Mouse (Mus musculus) heart, embryonic 14.5 days (tissue): Measurements from ENCODE around the gene Sec24a. TPM values are rescaled to one million over a fixed set of nuclear protein-coding genes. Genes with fewer than 3 reads are reported as not detected.

Source experiments
- ATAC-seq: fragments of 200-750 bp; cut with Nextera tagmentation; 2 replicates; pipeline ENCODE4 v1.8.0; 2017; ENCODE audit warnings: low read depth, moderate TSS enrichment; ENCODE audit not compliant: insufficient number of reproducible peaks, insufficient read depth, low FRiP score
- H3K27ac ChIP-seq, 2 experiments: fragments of 200-500 bp in 1 of 2; fragments of 300-500 bp in 1 of 2; sonication (generic) in 1 of 2; replicated peaks in 1 of 2; 2 replicates each; pipeline ENCODE4 v1.5.1; 2012 to 2014; ENCODE audit warnings: low read depth in 2 of 2, low read length in 2 of 2, control low read depth in 1 of 2, mild to moderate bottlenecking in 1 of 2, mixed read lengths in 1 of 2; ENCODE audit not compliant: control insufficient read depth in 1 of 2, insufficient read depth in 1 of 2
- H3K27me3 ChIP-seq: fragments of 300-500 bp; sonication (generic); 2 replicates; pipeline ENCODE4 v1.6.1; 2014; ENCODE audit warnings: mild to moderate bottlenecking, low read length, control low read depth; ENCODE audit not compliant: control insufficient read depth, insufficient read depth
- H3K36me3 ChIP-seq: fragments of 300-500 bp; sonication (generic); 2 replicates; pipeline ENCODE4 v1.6.1; 2014; ENCODE audit warnings: mild to moderate bottlenecking, control low read depth, low read length, mixed read lengths; ENCODE audit not compliant: control insufficient read depth, insufficient read depth
- H3K4me1 ChIP-seq, 2 experiments: fragments of 200-500 bp in 1 of 2; fragments of 300-500 bp in 1 of 2; sonication (generic) in 1 of 2; 2 replicates each; pipeline ENCODE4 v1.6.1; 2012 to 2014; ENCODE audit warnings: low read length in 2 of 2, control low read depth in 1 of 2, mixed read lengths in 1 of 2; ENCODE audit not compliant: control insufficient read depth in 2 of 2, insufficient read depth in 2 of 2
- H3K4me2 ChIP-seq: fragments of 300-500 bp; sonication (generic); 2 replicates; pipeline ENCODE4 v1.6.1; 2014; ENCODE audit warnings: mild to moderate bottlenecking, low read length
- H3K4me3 ChIP-seq, 2 experiments: fragments of 200-500 bp in 1 of 2; fragments of 300-500 bp in 1 of 2; sonication (generic) in 1 of 2; 2 replicates each; pipeline ENCODE4 v1.5.1; 2012 to 2014; ENCODE audit warnings: low read length in 2 of 2, mild to moderate bottlenecking in 2 of 2, control low read depth in 1 of 2, low read depth in 1 of 2, moderate library complexity in 1 of 2; ENCODE audit not compliant: control insufficient read depth in 1 of 2, insufficient read depth in 1 of 2
- H3K9ac ChIP-seq: fragments of 300-500 bp; sonication (generic); 2 replicates; pipeline ENCODE4 v1.6.1; 2014; ENCODE audit warnings: mild to moderate bottlenecking, low read length
- H3K9me3 ChIP-seq: fragments of 300-500 bp; sonication (generic); 2 replicates; pipeline ENCODE4 v1.6.1; 2016; ENCODE audit warnings: low read length, control low read depth; ENCODE audit not compliant: control insufficient read depth
- WGBS: fragments of 180-500 bp; shearing (Covaris S2); extraction: QIAGEN DNeasy Blood & Tissue Kit; methylation state at CpG from one replicate; pipeline ENCODE4 v1.1.7; 2014; 5-methylcytosine and 5-hydroxymethylcytosine counted together
- polyA plus RNA-seq: library from polyadenylated mRNA; unstranded; fragments of >200 nt; fragmentation: Nextera tagmentation; extraction: Ambion mirVana; gene quantifications from 2 replicates; pipeline ENCODE4 v1.2.1, GENCODE M21; 2014

Sec24a gene
- polyA plus RNA-seq, 1 experiment from 2014 or later = 12.0 TPM

DNA sequence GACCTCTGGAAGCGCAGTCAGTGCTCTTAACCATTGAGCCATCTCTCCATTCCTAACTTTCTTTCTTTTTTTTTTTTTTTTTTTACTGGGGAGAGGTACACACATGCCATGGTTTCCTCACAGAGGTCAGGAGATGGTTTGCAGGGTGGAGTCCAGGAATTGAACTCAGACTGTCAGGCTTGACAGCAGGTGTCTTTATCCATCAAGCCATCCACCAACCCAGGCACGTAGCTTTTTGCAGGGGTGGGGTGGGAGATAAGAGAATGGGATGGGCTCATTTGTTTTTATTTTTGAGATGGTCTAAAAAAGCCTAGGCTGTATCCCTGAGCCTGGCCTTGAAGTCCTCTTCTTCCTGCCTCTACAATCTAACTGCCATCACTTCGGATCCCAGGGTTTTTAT is 12.1 kb upstream of the Sec24a start:
- H3K27ac ChIP-seq = no peak overlapping the region
- peaks cover 13% of the 10 kb centered on the region for H3K36me3 ChIP-seq
- 75% methylated on average over 3 of the region's 3 CpGs for WGBS
- no peaks in the 10 kb centered on the region for H3K9me3 ChIP-seq
- H3K4me2 ChIP-seq = no peak overlapping the region
- H3K27me3 ChIP-seq = no peaks in the 10 kb centered on the region
- H3K9ac ChIP-seq = no peak overlapping the region
- ATAC-seq = no peak
- H3K4me3 ChIP-seq = no peak overlapping the region
- H3K4me1 ChIP-seq = no peaks in the 10 kb centered on the region

DNA sequence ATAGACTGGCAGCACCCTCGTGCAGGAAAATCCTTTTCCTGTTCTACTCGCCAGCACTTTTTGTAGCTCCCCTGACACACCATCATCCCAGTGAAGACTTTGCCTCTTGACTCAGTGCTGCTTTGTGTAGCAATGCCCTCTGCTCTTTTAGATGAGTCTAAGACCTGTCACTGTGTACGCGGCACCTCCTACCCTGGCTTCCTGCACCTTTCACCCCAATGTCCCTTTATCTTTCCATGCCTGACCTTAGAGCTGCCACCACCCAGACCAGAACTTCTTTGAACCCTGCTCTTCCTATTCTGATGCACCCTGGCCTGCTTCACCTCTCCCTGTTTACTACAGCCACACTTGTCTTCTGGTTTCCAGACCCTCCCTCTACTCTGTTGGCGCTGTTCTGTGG is 4.9 kb upstream of the Sec24a start:
- H3K9ac ChIP-seq = no peak overlapping the region
- no peaks in the 10 kb centered on the region for H3K9me3 ChIP-seq
- WGBS = 70% methylated on average over 5 of the region's 5 CpGs
- H3K4me2 ChIP-seq = no peak overlapping the region
- no peaks in the 10 kb centered on the region for H3K27me3 ChIP-seq
- no peak overlapping the region for H3K4me3 ChIP-seq
- H3K36me3 ChIP-seq = no peaks in the 10 kb centered on the region
- H3K27ac ChIP-seq = no peak overlapping the region
- no peak for ATAC-seq
- peaks cover 0 to 10% of the 10 kb centered on the region in 2 experiments; a peak in 2 of 4 replicates for H3K4me1 ChIP-seq

DNA sequence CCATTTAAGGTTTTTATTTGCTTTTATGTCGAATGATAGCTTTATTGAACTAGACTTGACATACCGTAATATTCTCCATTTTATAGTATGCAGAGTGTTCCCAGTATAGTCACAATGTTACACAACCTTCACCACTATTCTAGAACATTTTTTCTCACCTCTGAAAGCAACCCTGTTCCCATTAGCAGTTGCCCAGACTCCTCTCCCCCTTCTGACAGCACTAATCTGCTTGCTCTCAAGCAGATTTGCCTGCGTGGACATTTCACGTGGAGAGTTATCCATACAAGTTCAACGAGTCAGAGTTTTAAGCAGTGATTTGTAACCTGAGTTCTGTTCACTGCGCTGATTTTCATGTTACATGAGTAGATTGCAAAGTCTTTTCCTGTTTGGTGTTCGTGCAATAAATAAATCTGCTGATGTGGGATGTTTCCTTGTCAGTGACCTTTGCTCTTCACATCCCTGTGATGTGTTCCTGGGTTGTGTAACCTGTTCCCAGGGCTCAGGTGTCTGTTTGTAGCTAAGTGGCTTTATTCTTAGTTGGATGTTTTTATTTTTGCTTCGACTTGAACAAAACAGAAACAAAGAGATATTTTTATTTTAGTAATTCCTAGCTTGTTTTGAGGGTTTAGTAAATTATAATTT is 4.3 kb upstream of the Sec24a start:
- Histone ChIP-seq H3K27ac (no peak overlapping the region), H3K36me3 (no peaks in the 10 kb centered on the region), H3K4me2 (no peak overlapping the region), H3K4me1 (peaks cover 0 to 16% of the 10 kb centered on the region in 2 experiments; a peak in 2 of 4 replicates), H3K9me3 (no peaks in the 10 kb centered on the region), H3K27me3 (no peaks in the 10 kb centered on the region), H3K4me3 (no peak overlapping the region), H3K9ac (no peak overlapping the region)
- no peak for ATAC-seq
- 69% methylated on average over 8 of the region's 8 CpGs for WGBS

DNA sequence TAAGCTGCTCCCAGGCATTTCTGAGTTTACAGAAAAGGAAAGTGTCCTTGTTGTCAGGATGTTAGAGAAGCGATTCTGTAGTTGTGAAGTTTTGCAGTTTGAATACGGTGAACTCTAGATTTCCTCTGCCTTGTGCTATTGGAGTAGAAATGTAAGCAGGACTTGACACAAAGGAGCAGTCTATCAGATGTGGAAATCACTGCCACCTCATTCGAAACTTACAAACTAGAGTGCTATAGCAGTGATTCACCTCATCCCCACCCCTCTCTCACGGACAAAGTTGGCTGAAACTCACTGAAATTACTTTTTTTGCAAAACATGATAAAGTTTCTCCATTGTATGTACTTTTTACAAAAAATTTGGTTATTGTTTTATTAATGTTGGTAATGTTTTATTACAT is 1.4 kb upstream of the Sec24a start:
- Histone ChIP-seq H3K9ac (no peak overlapping the region), H3K27ac (no peak overlapping the region), H3K4me3 (peak overlapping the region in 1 of 2 experiments; percentile 92; a peak in 1 of 4 replicates), H3K4me1 (peaks cover 0 to 16% of the 10 kb centered on the region in 2 experiments; a peak in 2 of 4 replicates), H3K9me3 (no peaks in the 10 kb centered on the region), H3K27me3 (no peaks in the 10 kb centered on the region; the same call in 1 of the 2 replicates), H3K36me3 (no peaks in the 10 kb centered on the region), H3K4me2 (peak overlapping the region; percentile 80)
- WGBS = 80% methylated on average over 4 of the region's 4 CpGs
- no peak for ATAC-seq

DNA sequence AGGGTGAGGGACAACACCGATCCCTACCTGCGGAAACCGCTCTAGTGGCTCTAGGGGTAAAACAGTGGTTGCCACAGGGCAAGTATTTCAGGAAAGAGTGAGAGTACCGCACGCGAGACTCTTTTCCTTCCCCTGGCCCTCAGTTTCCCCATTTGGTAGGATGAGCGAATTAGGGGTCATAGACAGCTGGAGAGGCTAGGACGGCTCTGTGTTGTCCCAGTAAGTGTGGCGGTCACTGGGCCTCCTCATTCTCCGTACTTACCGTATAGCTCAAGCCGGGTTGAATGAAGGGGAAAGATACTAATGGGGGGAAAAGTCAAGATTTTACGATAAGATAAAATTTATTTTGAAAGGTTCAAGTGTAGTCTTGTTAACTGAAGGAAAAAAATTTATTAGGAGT is 521 bp upstream of the Sec24a start:
- H3K27ac ChIP-seq = no peak overlapping the region
- peaks cover 0 to 16% of the 10 kb centered on the region in 2 experiments; a peak in 2 of 4 replicates for H3K4me1 ChIP-seq
- no peaks in the 10 kb centered on the region for H3K36me3 ChIP-seq
- 6% methylated on average over 13 of the region's 13 CpGs for WGBS
- no peaks in the 10 kb centered on the region; the same call in 1 of the 2 replicates for H3K27me3 ChIP-seq
- no peaks in the 10 kb centered on the region for H3K9me3 ChIP-seq
- H3K4me2 ChIP-seq = peak overlapping the region; percentile 80
- ATAC-seq = no peak
- peak overlapping the region; percentile 88 for H3K9ac ChIP-seq
- H3K4me3 ChIP-seq = peak overlapping the region; percentile 66 to 92

DNA sequence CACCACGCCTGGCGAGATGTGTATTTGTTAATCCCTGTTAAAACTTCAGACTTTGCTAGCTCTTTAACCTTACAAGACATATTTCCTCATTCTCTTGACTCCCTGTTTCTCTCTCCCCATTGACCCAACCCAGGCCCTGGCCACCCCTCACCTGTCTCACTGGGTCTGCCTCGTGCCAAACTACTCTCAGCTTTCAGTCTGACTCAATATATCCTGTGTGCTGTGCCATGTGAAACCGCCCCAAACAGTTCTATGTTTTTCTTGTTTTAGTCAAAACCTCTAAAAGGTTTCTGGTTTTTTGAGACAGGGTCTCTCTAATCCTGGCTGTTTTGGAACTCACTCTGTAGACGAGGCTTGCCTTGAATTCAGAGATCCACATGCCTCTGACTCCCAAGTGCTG is 2.2 kb downstream of the Sec24a start:
- 73% methylated on average over 5 of the region's 5 CpGs for WGBS
- H3K27me3 ChIP-seq = no peaks in the 10 kb centered on the region; the same call in 1 of the 2 replicates
- H3K27ac ChIP-seq = no peak overlapping the region
- H3K36me3 ChIP-seq = no peaks in the 10 kb centered on the region
- no peak for ATAC-seq
- no peaks in the 10 kb centered on the region for H3K9me3 ChIP-seq
- no peak overlapping the region for H3K4me2 ChIP-seq
- H3K9ac ChIP-seq = no peak overlapping the region
- H3K4me1 ChIP-seq = peaks cover 3 to 13% of the 10 kb centered on the region in 2 experiments; a peak in 3 of 4 replicates
- H3K4me3 ChIP-seq = no peak overlapping the region

DNA sequence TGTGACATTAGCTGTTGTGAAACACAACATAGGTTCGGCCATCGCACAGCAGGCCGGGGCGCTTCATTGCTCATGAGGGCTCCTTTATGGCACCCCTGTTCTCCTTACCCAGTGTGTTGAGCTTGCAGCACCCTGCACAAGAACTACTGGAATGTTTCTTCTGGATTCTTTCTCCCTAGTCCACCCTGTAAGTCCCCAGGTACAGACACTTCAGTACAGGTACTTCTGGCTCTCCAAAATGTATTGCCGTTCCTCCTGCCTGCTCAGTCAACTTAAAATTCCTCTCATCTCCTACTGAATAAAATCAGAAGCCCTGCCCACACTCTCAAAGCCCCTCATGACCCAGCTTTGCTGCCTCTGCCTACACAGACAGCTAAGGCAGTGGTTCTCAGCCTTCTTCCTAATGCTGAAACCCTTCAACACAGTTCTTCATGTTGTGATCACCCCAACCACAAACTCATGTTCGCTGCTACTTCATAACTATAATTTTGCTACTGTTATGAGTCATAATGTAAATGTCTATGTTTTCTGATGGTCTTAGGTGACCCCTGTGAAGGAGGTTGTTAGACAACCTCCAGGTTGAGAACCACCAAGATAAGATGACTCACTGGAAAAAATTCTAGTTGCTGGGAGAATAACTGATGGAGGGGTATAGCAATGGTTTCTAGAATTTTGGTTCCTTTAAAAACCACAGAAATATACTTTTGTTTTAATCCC is 3.3 kb downstream of the Sec24a start:
- Histone ChIP-seq H3K27ac (no peak overlapping the region), H3K27me3 (no peaks in the 10 kb centered on the region; the same call in 1 of the 2 replicates), H3K4me3 (no peak overlapping the region), H3K4me1 (peaks cover 5 to 13% of the 10 kb centered on the region in 2 experiments), H3K9ac (no peak overlapping the region), H3K4me2 (no peak overlapping the region), H3K9me3 (no peaks in the 10 kb centered on the region), H3K36me3 (no peaks in the 10 kb centered on the region)
- WGBS = 73% methylated on average over 6 of the region's 6 CpGs
- ATAC-seq = no peak
